Mouse (Mus musculus) forebrain, postnatal 0 days (tissue): ENCODE measurements around the gene Gkn3. TPM values are rescaled to one million over a fixed set of nuclear protein-coding genes. Genes with fewer than 3 reads are reported as not detected.

Experiments used
- ATAC-seq: fragments of 200-750 bp; cut with Nextera tagmentation; 2 replicates; pipeline ENCODE4 v1.8.0; 2017; ENCODE audit warnings: mild to moderate bottlenecking, moderate library complexity
- DNase-seq: peaks from one replicate; pipeline ENCODE4 v3.0.0-alpha.2; 2015
- H3K27ac ChIP-seq: fragments of 300-500 bp; sonication (generic); 2 replicates; pipeline ENCODE4 v1.5.1; 2014; ENCODE audit warnings: low read depth, mild to moderate bottlenecking, antibody characterized with exemption, low read length, moderate library complexity, mixed read lengths
- H3K27me3 ChIP-seq: fragments of 300-500 bp; sonication (generic); 2 replicates; pipeline ENCODE4 v1.6.1; 2014; ENCODE audit warnings: mild to moderate bottlenecking, low read length, mixed read lengths; ENCODE audit not compliant: insufficient read depth
- H3K36me3 ChIP-seq: fragments of 300-500 bp; sonication (generic); 2 replicates; pipeline ENCODE4 v1.6.1; 2014; ENCODE audit warnings: mild to moderate bottlenecking, moderate library complexity; ENCODE audit not compliant: insufficient read depth
- H3K4me1 ChIP-seq: fragments of 300-500 bp; sonication (generic); 2 replicates; pipeline ENCODE4 v1.6.1; 2014; ENCODE audit warnings: antibody characterized with exemption; ENCODE audit not compliant: insufficient read depth
- H3K4me2 ChIP-seq: fragments of 300-500 bp; sonication (generic); 2 replicates; pipeline ENCODE4 v1.6.1; 2014; ENCODE audit warnings: low read depth, mild to moderate bottlenecking, moderate library complexity
- H3K4me3 ChIP-seq: fragments of 300-500 bp; sonication (generic); 2 replicates; pipeline ENCODE4 v1.5.1; 2014; ENCODE audit warnings: low read depth, low read length, mixed read lengths
- H3K9ac ChIP-seq: fragments of 300-500 bp; sonication (generic); 2 replicates; pipeline ENCODE4 v1.6.1; 2014; ENCODE audit warnings: mild to moderate bottlenecking
- H3K9me3 ChIP-seq: fragments of 300-500 bp; sonication (generic); 2 replicates; pipeline ENCODE4 v1.6.1; 2016; ENCODE audit warnings: low read length
- CTCF ChIP-seq: sonication (generic); IDR thresholded peaks from 2 replicates; pipeline ENCODE4 v1.5.1; 2016; ENCODE audit warnings: antibody characterized with exemption, control low read depth, low read depth
- WGBS: fragments of 180-500 bp; shearing (Covaris S2); extraction: QIAGEN DNeasy Blood & Tissue Kit; methylation state at CpG from one replicate; pipeline ENCODE4 v1.1.7; 2014; 5-methylcytosine and 5-hydroxymethylcytosine counted together
- polyA plus RNA-seq: library from polyadenylated mRNA; unstranded; fragments of >200 nt; fragmentation: Nextera tagmentation; extraction: Ambion mirVana; gene quantifications from 2 replicates; pipeline ENCODE4 v1.2.1, GENCODE M21; 2015
- total RNA-seq: library from RNA; depleted of rRNA; stranded (reverse); fragments of >200 nt; gene quantifications from 2 replicates; pipeline ENCODE4 v1.2.3, GENCODE M21; 2014; rRNA removed

Gene Gkn3
- total and polyA plus RNA-seq, 2 experiments from 2014 or later: 0.86 TPM; not detected in 1

DNA sequence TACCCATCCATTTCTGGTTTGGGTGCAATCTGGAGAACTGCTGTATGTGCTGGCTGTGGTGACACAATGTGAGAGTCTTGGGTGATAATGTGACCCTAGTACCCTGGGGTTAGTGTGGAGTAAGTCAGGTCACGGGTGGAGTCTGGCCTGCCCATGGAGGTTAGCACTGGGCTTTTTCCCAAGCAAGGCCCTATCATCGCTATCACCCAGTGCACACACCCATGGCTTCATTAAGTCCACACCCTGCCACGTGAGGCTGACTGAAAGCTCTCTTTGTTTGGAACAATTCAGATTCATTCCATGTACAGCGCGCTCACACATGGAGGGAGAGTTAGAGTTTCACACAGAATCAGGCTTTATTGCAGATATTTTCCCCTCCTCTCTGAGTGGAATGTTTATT is 34.3 kb downstream of the Gkn3 start:
- Histone ChIP-seq H3K4me3 (no peak overlapping the region), H3K9me3 (no peaks in the 10 kb centered on the region), H3K27ac (no peak overlapping the region), H3K4me2 (no peak overlapping the region), H3K4me1 (no peaks in the 10 kb centered on the region), H3K27me3 (no peaks in the 10 kb centered on the region), H3K9ac (no peak overlapping the region), H3K36me3 (no peaks in the 10 kb centered on the region)
- DNase-seq (no peak), ATAC-seq (peak; percentile 25; the same call in 1 of the 2 replicates)
- 50% methylated on average over 5 of the region's 5 CpGs for WGBS
- TF ChIP-seq CTCF: no peak

DNA sequence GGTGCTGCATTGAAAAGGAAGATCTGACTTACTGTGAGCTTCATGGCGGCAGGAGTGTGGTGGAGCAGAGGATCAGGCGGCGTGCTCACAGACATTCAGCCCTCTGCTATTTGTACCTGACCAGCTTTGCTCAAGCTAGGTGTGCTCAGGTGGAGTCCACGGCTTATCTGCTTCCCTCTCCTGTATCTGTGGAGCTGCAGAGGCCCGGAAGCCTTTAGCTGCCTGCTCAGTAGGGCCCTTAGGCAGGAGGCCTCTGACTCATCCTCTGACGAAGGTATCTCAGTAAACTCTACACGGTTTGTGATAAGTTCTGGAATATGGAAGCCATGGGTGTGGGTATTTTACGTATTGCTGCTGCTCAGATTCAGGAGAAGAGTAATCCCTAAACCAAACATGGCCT is 37.9 kb downstream of the Gkn3 start, which contains the start of gene Gkn1:
Gene Gkn1 (minus strand): TSS at position 114 of the 400 bp plus-strand sequence.
- no peak within 1 kb of the TSS for H3K27ac ChIP-seq
- H3K9me3 ChIP-seq: no peaks in the 10 kb centered on the region
- H3K4me3 ChIP-seq: no peak within 1 kb of the TSS
- no peak for ATAC-seq
- TF ChIP-seq CTCF: no peak
- DNase-seq: no peak
- no peak within 1 kb of the TSS for H3K9ac ChIP-seq
- no peaks in the 10 kb centered on the region for H3K27me3 ChIP-seq
- H3K4me1 ChIP-seq: no peaks in the 10 kb centered on the region
- no peaks in the 10 kb centered on the region for H3K36me3 ChIP-seq
- WGBS: 90% methylated on average over 8 of the region's 8 CpGs
- H3K4me2 ChIP-seq: no peak within 1 kb of the TSS

DNA sequence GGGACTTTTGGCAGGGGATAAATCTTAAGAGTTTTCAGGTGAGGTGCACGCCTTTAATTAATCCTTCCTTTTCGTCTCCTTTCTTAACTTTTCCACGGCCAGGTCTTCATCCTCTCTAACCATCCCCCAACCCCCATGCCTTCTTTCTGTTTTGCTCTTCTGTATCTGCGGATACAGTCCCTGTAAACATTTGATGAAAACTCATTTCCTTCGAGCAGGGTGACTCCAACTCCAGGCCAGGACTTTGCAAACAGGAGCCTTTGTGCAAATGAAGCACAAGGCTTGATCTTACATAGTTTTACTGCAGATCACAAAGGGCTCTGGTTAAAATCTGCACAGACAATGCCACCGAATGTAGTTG is 52.8 kb downstream of the Gkn3 start:
- Histone ChIP-seq H3K4me1 (0 out of 2 replicates have a peak, but pooled peaks cover 4% of the 10 kb centered on the region), H3K4me2 (peak overlapping the region; percentile 98; the same call in 1 of the 2 replicates), H3K36me3 (no peaks in the 10 kb centered on the region), H3K27ac (no peak overlapping the region), H3K9me3 (no peaks in the 10 kb centered on the region), H3K27me3 (no peaks in the 10 kb centered on the region), H3K9ac (no peak overlapping the region), H3K4me3 (peak overlapping the region; percentile 66; the same call in 1 of the 2 replicates)
- DNase-seq (no peak), ATAC-seq (no peak)
- no peak for TF ChIP-seq CTCF
- WGBS: 30% methylated on average over 6 of the region's 6 CpGs

DNA sequence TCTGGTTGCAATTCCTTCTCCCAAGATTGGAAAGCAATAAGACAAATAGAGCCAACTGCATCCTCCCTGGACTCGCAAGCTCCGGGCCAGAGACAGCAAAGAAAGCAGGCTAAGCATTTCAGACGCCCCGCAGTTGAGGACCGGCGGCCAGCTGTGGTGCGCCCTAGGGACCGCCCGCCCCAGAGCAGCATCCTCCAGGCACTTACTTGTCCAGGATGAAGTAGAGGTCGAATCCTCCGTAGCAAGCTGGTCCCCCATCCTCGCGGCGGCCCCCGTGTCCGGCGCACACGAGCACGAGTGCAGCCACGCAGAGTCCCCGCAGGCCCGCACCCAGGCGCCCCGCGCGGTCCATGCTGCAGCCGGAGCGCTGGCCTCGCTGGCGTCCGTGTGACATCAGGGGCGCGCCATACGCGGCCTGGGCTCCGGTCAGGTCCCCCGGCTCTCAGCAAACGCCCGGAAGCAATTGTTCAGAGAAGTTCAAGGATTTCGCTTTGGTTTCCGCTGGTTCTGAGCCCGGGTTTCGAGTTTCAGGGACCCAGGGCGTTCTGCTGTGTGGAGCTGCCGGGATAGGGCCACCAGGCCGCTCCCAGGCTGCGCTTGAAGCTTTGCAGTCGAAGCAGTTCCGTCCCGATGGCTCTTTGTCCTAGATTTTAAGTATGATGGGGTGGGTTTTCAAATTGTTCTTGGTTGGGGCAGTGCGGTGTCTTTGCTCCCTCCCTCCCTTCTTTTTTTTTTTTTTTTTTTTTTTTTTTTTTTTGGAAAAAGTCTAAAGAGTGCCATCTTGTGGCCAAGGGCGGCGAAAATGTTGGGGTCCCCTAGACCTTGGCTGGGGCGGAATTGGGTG is 53.4 kb downstream of the Gkn3 start, which contains the start of gene Antxr1:
Gene Antxr1 (minus strand): TSS at position 731 of the 844 bp plus-strand sequence.
- ATAC-seq (peak; percentile 74), DNase-seq (peak; percentile 71)
- no peaks in the 10 kb centered on the region for H3K9me3 ChIP-seq
- H3K36me3 ChIP-seq: no peaks in the 10 kb centered on the region
- peak within 1 kb of the TSS; percentile 98 for H3K4me2 ChIP-seq
- 0 out of 2 replicates have a peak, but pooled peaks cover 4% of the 10 kb centered on the region for H3K4me1 ChIP-seq
- H3K9ac ChIP-seq: peak within 1 kb of the TSS; percentile 71
- peak; percentile 60 for TF ChIP-seq CTCF
- H3K27ac ChIP-seq: peak within 1 kb of the TSS; percentile 57; the same call in 1 of the 2 replicates
- peak within 1 kb of the TSS; percentile 66 for H3K4me3 ChIP-seq
- WGBS: under 1% methylated on average over 54 of the region's 54 CpGs
- no peaks in the 10 kb centered on the region for H3K27me3 ChIP-seq

DNA sequence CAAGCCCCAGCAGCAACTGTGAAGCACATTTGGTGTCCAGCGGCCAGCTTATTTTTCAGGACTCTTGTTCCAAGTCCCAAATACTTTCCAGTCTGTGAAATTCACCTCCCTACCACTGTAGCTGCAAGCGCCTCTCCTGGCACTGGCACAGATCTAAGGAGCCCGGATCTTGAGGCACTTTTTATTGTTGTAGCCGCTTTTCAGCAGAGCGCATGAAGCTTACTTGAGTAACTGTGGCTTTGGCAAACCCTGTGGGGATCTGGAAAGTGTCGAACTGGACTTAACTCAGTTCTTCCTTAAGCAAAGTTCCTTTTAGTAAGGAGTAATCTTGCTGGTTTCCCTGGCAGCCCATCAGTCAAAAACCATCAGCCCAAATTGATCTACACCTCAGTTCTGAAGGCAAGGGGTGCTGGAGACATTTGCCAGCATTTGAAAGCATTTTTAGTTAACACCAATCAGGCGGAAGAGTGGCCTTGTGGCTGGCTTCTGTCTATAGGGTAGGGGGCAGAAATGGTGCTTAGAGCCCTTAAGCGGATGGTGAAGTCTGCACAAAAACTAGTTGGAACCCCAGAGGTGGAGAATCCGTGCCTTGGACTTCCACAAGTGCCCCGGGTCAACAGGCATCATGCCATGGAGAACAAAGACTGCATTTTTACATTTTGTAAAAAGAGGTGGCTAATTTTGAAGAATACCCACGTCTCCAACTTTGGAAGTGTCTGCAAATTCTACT is 54.2 kb downstream of the Gkn3 start:
- H3K36me3 ChIP-seq: no peaks in the 10 kb centered on the region
- TF ChIP-seq CTCF: peak; percentile 45
- peak overlapping the region; percentile 98 for H3K4me2 ChIP-seq
- DNase-seq (peak; percentile 80), ATAC-seq (peak; percentile 81)
- no peak overlapping the region for H3K27ac ChIP-seq
- no peaks in the 10 kb centered on the region for H3K27me3 ChIP-seq
- H3K4me1 ChIP-seq: 0 out of 2 replicates have a peak, but pooled peaks cover 4% of the 10 kb centered on the region
- WGBS: 3% methylated on average over 11 of the region's 11 CpGs
- no peaks in the 10 kb centered on the region for H3K9me3 ChIP-seq
- H3K9ac ChIP-seq: peak overlapping the region; percentile 71
- peak overlapping the region; percentile 66 for H3K4me3 ChIP-seq

Other genes with a start within 250 kb of the Gkn3 start
- gene Antxr1, start 53.1 kb downstream of the Gkn3 start, total RNA-seq: 13.2 and 14.4 TPM in 2 replicates
- 1.3 and 1.8 TPM in 2 replicates for gene Antxr1, start 53.1 kb downstream of the Gkn3 start, polyA plus RNA-seq
- not detected in 2 replicates for gene Gkn1, start 38.0 kb downstream of the Gkn3 start, total RNA-seq
- gene Gkn1, start 38.0 kb downstream of the Gkn3 start, polyA plus RNA-seq: not detected in 2 replicates
- not detected in 2 replicates for gene Gkn2, start 15.6 kb downstream of the Gkn3 start, total RNA-seq
- not detected in 2 replicates for gene Gkn2, start 15.6 kb downstream of the Gkn3 start, polyA plus RNA-seq
- gene Bmp10, start 40.1 kb upstream of the Gkn3 start, total RNA-seq: 0.08 TPM in 1 of 2 replicates, not detected in the other
- not detected in 2 replicates for gene Bmp10, start 40.1 kb upstream of the Gkn3 start, polyA plus RNA-seq
- 2.7 and 3.3 TPM in 2 replicates for gene Arhgap25, start 144.3 kb upstream of the Gkn3 start, total RNA-seq
- gene Arhgap25, start 144.3 kb upstream of the Gkn3 start, polyA plus RNA-seq: 1.6 and 2.2 TPM in 2 replicates
- gene Prokr1, start 201.8 kb upstream of the Gkn3 start, total RNA-seq: 2.5 and 3.1 TPM in 2 replicates
- gene Prokr1, start 201.8 kb upstream of the Gkn3 start, polyA plus RNA-seq: 1.1 and 1.6 TPM in 2 replicates